Mouse (Mus musculus): ENCODE data around the gene Myo1d. TPM values are rescaled to one million over a fixed set of nuclear protein-coding genes. Genes with fewer than 3 reads are reported as not detected.
A peak's percentile ranks its signal among the peaks of the same experiment; 100 is the strongest.

The Myo1d gene
- 1 to 10 TPM; 5.6 to 7.0 TPM for total RNA-seq (2021)
- long read RNA-seq, experiment 1, full-length matches to known transcripts: 3 of 9 reads
- long read RNA-seq, experiment 1, partial matches to known transcripts: 2 of 9 reads
- long read RNA-seq, experiment 1, other reads (novel, unspliced or antisense): 4 of 9 reads
- long read RNA-seq, experiment 2, full-length matches to known transcripts: 3 of 6 reads
- long read RNA-seq, experiment 2, partial matches to known transcripts: 2 of 6 reads
- long read RNA-seq, experiment 2, other reads (novel, unspliced or antisense): 1 of 6 reads

- Histone ChIP-seq H3K27ac (peak within 1 kb of the TSS; percentile 85), H3K4me3 (peak within 1 kb of the TSS; percentile 67)
- TF ChIP-seq CTCF (IDR thresholded peaks at IDR 0.05): peak; percentile 79
- peak; percentile 85 to 92 for DNase-seq (ENCODE audit: extremely low spot score in 1 of 2, low spot score in 2 of 2)
- intact Hi-C loops (cut with DNase I): loop anchor here (2.0 kb wide), 2 partner anchors 39 to 83 kb away; no protein-coding TSS in a partner anchor
Observed at GRCm38 (mm10) chr11:80779527-80780344, at the start of gene Myo1d. TSS of gene Myo1d (minus strand) at chr11:80780025.

DNA sequence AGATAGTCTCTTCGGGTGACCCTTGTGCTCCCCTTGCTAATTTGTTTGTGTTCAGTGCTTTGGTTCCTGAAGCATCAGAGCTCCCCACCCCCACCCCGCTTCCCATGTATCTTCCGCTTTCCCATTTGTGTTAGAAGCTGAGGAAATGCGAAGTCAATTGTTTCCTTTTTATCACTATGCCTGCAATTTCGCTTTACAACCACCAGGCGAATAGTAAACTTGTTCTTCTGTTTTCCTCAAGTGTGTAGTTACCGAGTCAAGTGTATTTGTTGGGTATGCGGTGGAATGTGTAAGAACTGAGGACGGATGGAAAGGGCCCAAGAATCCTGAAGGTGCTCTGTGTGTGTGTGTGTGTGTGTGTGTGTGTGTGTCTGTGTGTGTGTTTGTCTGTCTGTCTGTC, 42.0 kb upstream of the Myo1d start:
- TF ChIP-seq CTCF (IDR thresholded peaks at IDR 0.05): no peak; the same call in 1 of the 2 replicates
- no peak for DNase-seq (ENCODE audit: extremely low spot score in 1 of 2, low spot score in 2 of 2)
- intact Hi-C loops (cut with DNase I): loop anchor here (10.0 kb wide), 2 partner anchors 713 to 763 kb away; no protein-coding TSS in a partner anchor
- Histone ChIP-seq H3K27ac (no peak overlapping the region), H3K4me3 (no peak overlapping the region)

DNA sequence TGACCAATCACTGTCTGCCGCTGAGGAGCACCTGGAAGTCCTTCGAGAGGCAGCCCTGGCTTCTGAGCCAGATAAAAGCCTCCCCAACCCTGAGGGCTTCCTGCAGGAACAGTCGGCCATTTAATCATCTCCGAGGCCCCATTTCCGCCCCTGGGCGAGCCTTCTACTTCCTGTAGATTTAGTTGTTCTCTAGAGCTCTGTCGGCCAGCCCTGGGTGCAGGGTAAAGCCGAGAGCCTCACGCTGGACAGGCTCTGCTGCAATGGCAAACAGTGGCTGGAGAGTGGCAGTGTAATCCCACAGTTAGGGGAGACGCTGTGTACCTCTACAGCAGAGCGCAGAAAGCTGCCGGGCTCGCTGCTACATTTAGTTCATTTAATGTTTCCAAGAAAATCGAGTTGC, 41.5 kb upstream of the Myo1d start:
- peak; percentile 24 to 44 for DNase-seq (ENCODE audit: extremely low spot score in 1 of 2, low spot score in 2 of 2)
- intact Hi-C loops (cut with DNase I): loop anchor here (10.0 kb wide), 2 partner anchors 714 to 764 kb away; no protein-coding TSS in a partner anchor

GRCm38 (mm10) chr11:80820085-80820484, 40.3 kb upstream of the Myo1d start:
- intact Hi-C loops (cut with DNase I): loop anchor here (10.0 kb wide), 2 partner anchors 715 to 765 kb away; no protein-coding TSS in a partner anchor

More for the DNA sequence above, 41.5 kb upstream of the Myo1d start:
- TF ChIP-seq CTCF (IDR thresholded peaks at IDR 0.05): peak; percentile 58
- Histone ChIP-seq H3K4me3 (no peak overlapping the region), H3K27ac (no peak overlapping the region)

GRCm38 (mm10) chr11:80818060-80818697, 38.4 kb upstream of the Myo1d start:
- intact Hi-C loops (cut with DNase I): loop anchor here (1.0 to 2.0 kb wide), 2 partner anchors 39 to 122 kb away; no protein-coding TSS in a partner anchor
- DNase-seq (ENCODE audit: extremely low spot score in 1 of 2, low spot score in 2 of 2): peak; percentile 49 to 65
- TF ChIP-seq CTCF (IDR thresholded peaks at IDR 0.05): peak; percentile 94
- H3K27ac ChIP-seq: no peak overlapping the region
- no peak overlapping the region for H3K4me3 ChIP-seq

More at GRCm38 (mm10) chr11:80820085-80820484, 40.3 kb upstream of the Myo1d start:
- TF ChIP-seq CTCF (IDR thresholded peaks at IDR 0.05): no peak
- DNase-seq (ENCODE audit: extremely low spot score in 1 of 2, low spot score in 2 of 2): no peak
- Histone ChIP-seq H3K4me3 (no peak overlapping the region), H3K27ac (no peak overlapping the region)

DNA sequence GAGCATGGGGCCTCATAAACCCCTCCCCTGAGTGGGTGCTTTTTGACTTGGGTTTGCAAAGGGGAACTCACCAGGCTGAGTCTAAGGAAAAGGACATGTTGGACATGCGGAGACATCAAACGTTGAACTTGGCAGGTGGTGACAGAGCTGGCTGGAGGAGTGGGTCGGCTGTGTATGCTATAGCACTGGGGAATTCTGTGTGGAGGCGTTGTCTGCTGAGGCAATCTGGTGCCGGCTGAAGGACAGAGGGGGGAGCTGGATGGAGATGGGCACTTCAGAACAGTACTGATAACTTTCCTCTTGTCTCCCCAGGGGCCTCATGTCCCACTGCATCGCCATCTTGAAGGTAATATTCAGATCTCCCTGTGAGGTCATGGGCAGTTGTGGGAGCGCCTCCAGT, 35.5 kb upstream of the Myo1d start:
- TF ChIP-seq CTCF (IDR thresholded peaks at IDR 0.05): no peak
- Histone ChIP-seq H3K4me3 (no peak overlapping the region), H3K27ac (no peak overlapping the region)
- intact Hi-C loops (cut with DNase I): no loop called here
- no peak for DNase-seq (ENCODE audit: extremely low spot score in 1 of 2, low spot score in 2 of 2)

DNA sequence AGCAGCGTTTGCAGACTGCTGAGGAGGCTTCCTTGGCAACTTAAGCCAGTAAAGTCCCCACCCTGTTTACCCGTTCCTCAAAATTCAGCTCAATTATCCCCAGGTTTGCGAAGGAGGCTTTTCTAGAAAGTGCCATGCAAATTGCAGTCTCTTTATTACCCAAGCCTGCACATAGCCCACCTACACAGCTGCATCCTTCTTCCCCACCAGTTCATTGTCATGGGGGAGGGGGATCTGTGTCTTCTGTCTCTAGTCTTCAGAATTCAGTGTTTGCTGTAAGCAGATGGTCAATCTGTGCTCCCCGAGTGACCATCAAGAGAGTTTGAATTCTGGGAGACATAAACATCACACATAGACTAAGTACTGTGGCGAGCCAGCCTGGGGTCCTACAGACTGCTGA, 31.3 kb upstream of the Myo1d start:
- intact Hi-C loops (cut with DNase I): no loop called here
- DNase-seq (ENCODE audit: extremely low spot score in 1 of 2, low spot score in 2 of 2): no peak
- peak overlapping the region; percentile 44 for H3K4me3 ChIP-seq
- TF ChIP-seq CTCF (IDR thresholded peaks at IDR 0.05): no peak
- H3K27ac ChIP-seq: no peak overlapping the region

- H3K27ac ChIP-seq: peak within 1 kb of the TSS; percentile 53
- peak in 1 of 2 experiments; percentile 31 for DNase-seq (ENCODE audit: extremely low spot score in 1 of 2, low spot score in 2 of 2)
- intact Hi-C loops (cut with DNase I): no loop called here
Observed at GRCm38 (mm10) chr11:80809993-80810821, 30.4 kb upstream of the Myo1d start, which contains the start of gene Tmem98. TSS of gene Tmem98 (plus strand) at chr11:80810175.

DNA sequence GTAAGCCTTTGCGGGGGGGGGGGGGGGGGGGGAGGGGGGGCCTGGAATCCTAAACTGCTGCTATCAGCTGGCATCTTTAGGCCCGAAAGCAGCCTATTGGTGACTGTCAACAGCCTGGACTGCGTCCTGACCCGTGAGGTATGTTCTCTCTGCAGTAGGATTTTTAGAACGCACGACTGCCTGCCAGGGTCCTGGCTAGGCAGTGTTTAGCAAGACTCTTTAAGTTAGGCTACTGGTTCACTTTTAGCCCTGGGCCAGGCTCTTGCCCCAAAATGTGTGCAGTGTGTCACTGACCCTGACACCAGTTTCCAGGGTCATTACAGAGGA, 29.8 kb upstream of the Myo1d start:
- DNase-seq (ENCODE audit: extremely low spot score in 1 of 2, low spot score in 2 of 2): no peak
- TF ChIP-seq CTCF (IDR thresholded peaks at IDR 0.05): no peak
- Histone ChIP-seq H3K4me3 (peak overlapping the region; percentile 44; the same call in 1 of the 2 replicates), H3K27ac (peak overlapping the region; percentile 53)
- intact Hi-C loops (cut with DNase I): no loop called here

More at GRCm38 (mm10) chr11:80809993-80810821, 30.4 kb upstream of the Myo1d start, which contains the start of gene Tmem98:
- TF ChIP-seq CTCF (IDR thresholded peaks at IDR 0.05): no peak
- H3K4me3 ChIP-seq: peak within 1 kb of the TSS; percentile 44

DNA sequence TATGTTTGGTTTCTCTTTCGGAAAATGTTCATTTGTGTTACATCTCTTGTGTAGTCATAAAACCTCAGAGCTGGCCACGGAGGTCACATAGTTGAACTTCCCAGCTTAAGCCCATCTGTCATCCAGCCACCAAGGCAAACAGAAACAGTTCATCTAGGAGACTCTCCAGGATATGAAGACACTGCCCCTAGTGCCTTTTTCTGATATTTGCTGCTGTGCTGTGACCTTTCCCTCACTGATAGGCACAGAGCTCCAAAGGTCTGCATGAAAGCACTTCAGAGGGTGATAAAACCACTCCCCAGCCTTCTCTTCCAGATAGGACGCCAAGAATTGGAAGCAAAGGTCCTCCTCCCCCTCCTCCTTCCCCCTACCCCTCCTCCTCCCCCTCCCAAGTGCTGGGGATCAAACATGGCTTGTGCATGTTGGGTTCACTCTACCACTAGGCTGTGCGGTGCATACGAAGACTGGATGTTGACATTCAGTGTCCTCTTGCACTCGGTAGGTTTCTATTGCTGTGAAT, 28.8 kb upstream of the Myo1d start:
- intact Hi-C loops (cut with DNase I): no loop called here
- Histone ChIP-seq H3K27ac (no peak overlapping the region), H3K4me3 (no peak overlapping the region)
- TF ChIP-seq CTCF (IDR thresholded peaks at IDR 0.05): no peak; the same call in 1 of the 2 replicates
- DNase-seq (ENCODE audit: extremely low spot score in 1 of 2, low spot score in 2 of 2): no peak

Measured in left cerebral cortex, adult 2 months (tissue).